Mouse (Mus musculus) granulocyte monocyte progenitor cell, adult 5-6 weeks (primary cell): ENCODE data around the gene Smurf2. TPM values are rescaled to one million over a fixed set of nuclear protein-coding genes. Genes with fewer than 3 reads are reported as not detected.

Experiments used
- ATAC-seq: replicated peaks from 2 replicates; pipeline ENCODE4 v1.8.0; 2016; ENCODE audit warnings: mild to moderate bottlenecking, moderate TSS enrichment, inconsistent platforms; ENCODE audit not compliant: poor library complexity, severe bottlenecking
- total RNA-seq, 2 experiments: library from RNA; stranded (forward) in 1 of 2; stranded (reverse) in 1 of 2; fragments of 200-712, 200-1000 nt in 1 of 2; fragments of >200 nt in 1 of 2; fragmentation: Nextera tagmentation in 1 of 2; gene quantifications; 2 replicates each; pipeline ENCODE4 v1.2.3; 2014 to 2017

The Smurf2 gene
- total RNA-seq, 2 experiments from 2014 or later = 23.2 to 43.4 TPM

DNA sequence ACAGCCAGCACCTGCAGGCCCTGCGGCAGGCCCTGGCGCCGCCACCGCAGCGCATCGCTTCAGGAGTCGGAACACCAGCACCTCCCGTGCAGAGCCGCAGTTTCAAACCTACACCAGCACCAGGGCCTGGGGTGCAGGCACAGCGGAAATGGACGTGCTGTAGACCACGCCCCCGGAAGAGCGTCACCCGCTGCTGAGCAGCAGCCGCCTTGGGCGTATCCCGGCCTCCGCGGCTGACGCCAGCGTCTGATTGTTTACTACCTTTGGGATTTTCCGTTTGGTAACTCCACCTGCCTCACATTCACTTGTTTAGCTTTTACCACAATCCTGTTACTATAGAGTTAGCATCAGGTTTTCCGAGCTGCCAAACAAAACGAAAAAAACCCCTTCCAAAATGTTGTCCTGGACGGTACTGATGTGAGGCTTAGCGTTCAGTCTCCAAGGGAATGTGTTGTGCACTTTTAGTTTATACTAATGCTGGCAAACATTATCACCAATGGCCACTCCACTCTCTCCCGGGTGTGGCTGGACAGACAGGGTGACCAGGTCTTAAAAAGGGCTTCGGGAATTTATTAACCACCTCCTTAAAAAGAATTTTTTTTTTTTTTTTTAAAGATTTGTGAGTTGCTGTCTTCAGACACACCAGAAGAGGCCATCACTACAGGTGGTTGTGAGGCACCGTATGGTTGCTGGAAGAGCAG, 141.0 kb downstream of the Smurf2 start, which contains the start of gene Polg2:
TSS of gene Polg2 (minus strand) at position 150 of the 701 bp plus-strand sequence.
- ATAC-seq = peak; percentile 74

DNA sequence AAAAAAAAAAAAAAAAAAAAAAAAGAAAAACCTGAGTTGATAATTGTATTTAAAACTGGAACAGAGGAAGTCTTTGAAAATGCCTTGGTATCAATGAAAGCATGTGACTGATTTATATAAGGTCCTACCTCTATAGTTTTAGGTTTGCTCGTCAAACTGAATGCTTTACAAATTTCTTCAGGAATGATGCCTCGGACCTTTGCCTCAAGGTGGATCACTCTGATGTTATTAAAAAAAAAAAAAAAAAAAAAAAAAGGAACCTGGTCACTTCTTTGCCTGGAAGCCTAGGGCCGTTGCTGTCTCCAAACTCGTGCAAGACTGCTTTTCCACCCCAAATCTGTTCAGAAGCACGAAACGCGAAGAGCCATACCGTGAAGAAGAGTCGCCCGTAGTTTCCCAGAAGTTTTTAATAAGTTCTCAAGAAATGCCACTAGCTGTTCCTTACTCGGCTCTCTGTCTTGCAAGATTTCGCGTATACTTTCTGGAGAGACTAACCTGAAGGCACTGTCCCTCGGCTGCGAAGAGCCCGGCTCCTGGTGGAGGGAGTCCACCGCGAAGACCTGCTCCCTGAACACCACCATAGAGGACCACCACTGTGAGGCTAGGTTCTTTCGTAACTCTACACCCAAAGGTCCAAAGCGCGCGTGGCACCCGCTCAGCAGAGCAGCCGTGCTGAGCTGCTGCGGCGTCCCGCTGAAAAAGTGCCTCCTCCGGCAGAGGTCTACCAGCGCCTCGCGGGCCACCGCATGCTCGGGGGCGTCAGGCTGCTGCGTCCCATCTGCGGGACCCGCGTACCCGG, 141.7 kb downstream of the Smurf2 start:
- peak; percentile 41 for ATAC-seq

GRCm38 (mm10) chr11:106778132-106778531, 142.4 kb downstream of the Smurf2 start:
- no peak for ATAC-seq

- no peak for ATAC-seq
Observed at GRCm38 (mm10) chr11:106777395-106777794, 143.1 kb downstream of the Smurf2 start.

- no peak for ATAC-seq
Observed at GRCm38 (mm10) chr11:106776960-106777359, 143.6 kb downstream of the Smurf2 start.

GRCm38 (mm10) chr11:106773061-106773460, 147.5 kb downstream of the Smurf2 start:
- ATAC-seq = no peak

- peak; percentile 45 for ATAC-seq
Observed at GRCm38 (mm10) chr11:106770195-106770974, 150.1 kb downstream of the Smurf2 start.

Other genes starting within 250 kb of the Smurf2 start
- gene Pecam1, start 170.1 kb downstream of the Smurf2 start, total RNA-seq (2014; fragmentation: Nextera tagmentation) = 69.6 and 75.1 TPM in 2 replicates
- gene Pecam1, start 170.1 kb downstream of the Smurf2 start, total RNA-seq (2017) = 46.1 and 46.6 TPM in 2 replicates
- 50.5 and 64.3 TPM in 2 replicates for gene Milr1, start 169.5 kb downstream of the Smurf2 start, total RNA-seq (2014; fragmentation: Nextera tagmentation)
- gene Milr1, start 169.5 kb downstream of the Smurf2 start, total RNA-seq (2017) = 72.3 and 85.6 TPM in 2 replicates
- gene Polg2, start 141.2 kb downstream of the Smurf2 start, total RNA-seq (2014; fragmentation: Nextera tagmentation) = 11.0 and 27.3 TPM in 2 replicates
- gene Polg2, start 141.2 kb downstream of the Smurf2 start, total RNA-seq (2017) = 13.0 and 18.4 TPM in 2 replicates
- 653 and 662 TPM in 2 replicates for gene Ddx5, start 131.5 kb downstream of the Smurf2 start, total RNA-seq (2014; fragmentation: Nextera tagmentation)
- 1,291 and 1,523 TPM in 2 replicates for gene Ddx5, start 131.5 kb downstream of the Smurf2 start, total RNA-seq (2017)
- gene Cep95, start 131.5 kb downstream of the Smurf2 start, total RNA-seq (2014; fragmentation: Nextera tagmentation) = 16.4 and 37.4 TPM in 2 replicates
- gene Cep95, start 131.5 kb downstream of the Smurf2 start, total RNA-seq (2017) = 18.3 and 19.9 TPM in 2 replicates
- gene Kpna2, start 78.8 kb upstream of the Smurf2 start, total RNA-seq (2014; fragmentation: Nextera tagmentation) = 103 and 134 TPM in 2 replicates
- 261 and 287 TPM in 2 replicates for gene Kpna2, start 78.8 kb upstream of the Smurf2 start, total RNA-seq (2017)
- gene 1810010H24Rik, start 105.0 kb upstream of the Smurf2 start, total RNA-seq (2014; fragmentation: Nextera tagmentation) = not detected in 2 replicates
- gene 1810010H24Rik, start 105.0 kb upstream of the Smurf2 start, total RNA-seq (2017) = not detected in 2 replicates
- gene Bptf, start 211.4 kb upstream of the Smurf2 start, total RNA-seq (2014; fragmentation: Nextera tagmentation) = 58.1 and 60.9 TPM in 2 replicates
- 35.6 and 40.9 TPM in 2 replicates for gene Bptf, start 211.4 kb upstream of the Smurf2 start, total RNA-seq (2017)